Mouse (Mus musculus) megakaryocyte-erythroid progenitor cell, adult 5-6 weeks (primary cell): ENCODE measurements around the gene Spata18. TPM values are rescaled to one million over a fixed set of nuclear protein-coding genes. Genes with fewer than 3 reads are reported as not detected.

Experiments used
- ATAC-seq: replicated peaks from 2 replicates; pipeline ENCODE4 v1.8.0; 2016; ENCODE audit warnings: mild to moderate bottlenecking, inconsistent platforms; ENCODE audit not compliant: severe bottlenecking, poor library complexity, low FRiP score, low TSS enrichment
- total RNA-seq, 2 experiments: library from RNA; stranded (forward) in 1 of 2; stranded (reverse) in 1 of 2; fragments of 200-1000, 215-1000 nt in 1 of 2; fragments of >200 nt in 1 of 2; fragmentation: Nextera tagmentation in 1 of 2; gene quantifications; 2 replicates each; pipeline ENCODE4 v1.2.3; 2014 to 2017

Spata18 gene
- total RNA-seq, 2 experiments from 2014 or later, result not detected

DNA sequence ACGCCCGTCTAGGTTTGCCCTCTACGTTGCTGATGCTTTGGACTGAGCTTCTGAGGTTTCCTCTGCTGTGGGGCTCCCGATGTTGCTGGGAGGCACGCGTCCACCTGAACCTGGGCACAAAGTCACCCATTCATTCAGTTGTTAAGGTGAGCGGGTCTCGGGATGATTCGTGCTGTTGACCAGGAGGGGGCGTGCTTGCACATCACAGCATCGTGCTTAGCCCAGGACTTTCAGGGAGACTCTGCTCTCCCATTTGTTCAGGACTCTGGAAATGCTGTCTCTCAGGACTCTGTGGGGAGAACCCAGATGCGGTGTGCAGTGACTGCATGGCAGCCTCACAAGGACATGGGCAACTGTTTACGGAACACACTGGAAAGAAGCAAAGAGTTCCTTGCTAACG lies 53.1 kb downstream of the Spata18 start:
- ATAC-seq, result no peak

DNA sequence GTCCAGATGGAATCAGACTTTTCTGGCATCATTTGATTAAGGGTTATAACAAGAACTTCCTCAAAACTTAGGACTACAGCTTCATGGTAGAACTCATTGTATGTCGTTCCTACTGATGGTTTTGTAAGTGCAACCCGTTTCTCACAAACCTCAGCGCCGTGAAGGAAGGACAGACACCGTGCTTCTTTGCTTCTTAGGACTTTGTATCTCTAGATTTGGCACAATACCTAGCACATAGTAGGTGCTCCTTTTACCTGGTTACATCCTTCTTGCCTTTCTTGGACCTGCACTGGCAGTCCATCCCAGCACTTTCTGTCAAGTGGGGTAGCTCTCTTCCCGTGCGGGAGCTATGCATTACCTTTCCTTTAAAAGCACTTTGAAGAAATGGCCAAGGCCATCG lies 53.6 kb downstream of the Spata18 start:
- no peak for ATAC-seq

DNA sequence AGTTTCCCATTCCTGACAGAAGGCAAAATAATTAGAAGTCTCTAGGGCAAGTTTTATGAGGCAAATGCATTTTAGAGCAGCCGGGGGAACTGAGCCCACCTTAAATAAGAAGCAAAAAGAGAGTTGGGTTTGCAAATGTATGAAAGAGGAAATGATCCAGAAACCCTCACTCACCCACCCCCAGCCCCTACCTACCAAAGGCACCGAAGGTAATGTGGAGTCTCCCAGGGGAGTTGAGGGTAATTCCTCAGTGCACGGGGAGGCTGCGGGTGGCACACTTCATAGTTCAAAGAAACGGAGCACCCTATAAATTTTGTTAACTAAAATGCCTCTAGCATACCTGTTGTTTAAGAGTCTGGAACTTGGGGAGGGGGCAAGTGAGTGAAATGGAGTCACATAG lies 54.1 kb downstream of the Spata18 start:
- ATAC-seq, result no peak

DNA sequence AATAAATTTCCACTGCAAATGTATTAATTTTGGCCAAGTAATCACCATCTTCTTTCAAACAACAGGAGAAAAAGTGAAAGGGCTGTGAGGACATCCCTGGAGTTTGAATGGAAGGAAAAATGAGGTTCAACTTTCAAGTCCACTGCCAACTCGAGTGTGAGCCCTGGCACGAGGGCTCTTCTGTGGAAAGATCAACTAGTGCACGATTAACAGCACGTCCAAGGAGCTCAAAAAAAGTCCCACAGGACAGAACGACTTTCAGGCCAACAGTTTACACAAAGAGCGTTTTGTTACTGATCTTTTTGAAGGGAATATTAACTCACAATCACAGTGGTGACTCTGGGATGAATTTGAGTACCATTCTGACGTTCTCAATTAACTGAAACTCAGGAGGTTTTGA lies 61.7 kb downstream of the Spata18 start:
- ATAC-seq, result no peak

DNA sequence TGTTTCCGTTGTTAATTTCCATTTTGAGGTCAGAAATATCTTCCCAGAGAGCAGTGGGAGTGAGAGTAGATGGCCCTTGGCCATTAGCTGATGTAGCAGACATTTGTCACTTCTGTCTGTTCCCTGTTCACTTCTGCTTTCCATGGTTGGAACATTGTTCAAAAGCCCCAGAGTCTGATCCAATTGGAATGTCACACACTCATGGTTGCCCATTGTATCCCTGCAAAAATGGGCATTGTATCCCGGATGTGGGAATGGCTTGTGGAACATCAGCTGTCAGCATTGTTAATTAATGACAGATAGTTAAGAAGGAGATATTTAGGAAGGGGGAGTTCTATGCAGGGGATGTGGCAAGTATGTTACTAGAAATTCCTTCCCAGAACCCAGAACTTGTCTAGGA lies 65.8 kb downstream of the Spata18 start:
- no peak for ATAC-seq

DNA sequence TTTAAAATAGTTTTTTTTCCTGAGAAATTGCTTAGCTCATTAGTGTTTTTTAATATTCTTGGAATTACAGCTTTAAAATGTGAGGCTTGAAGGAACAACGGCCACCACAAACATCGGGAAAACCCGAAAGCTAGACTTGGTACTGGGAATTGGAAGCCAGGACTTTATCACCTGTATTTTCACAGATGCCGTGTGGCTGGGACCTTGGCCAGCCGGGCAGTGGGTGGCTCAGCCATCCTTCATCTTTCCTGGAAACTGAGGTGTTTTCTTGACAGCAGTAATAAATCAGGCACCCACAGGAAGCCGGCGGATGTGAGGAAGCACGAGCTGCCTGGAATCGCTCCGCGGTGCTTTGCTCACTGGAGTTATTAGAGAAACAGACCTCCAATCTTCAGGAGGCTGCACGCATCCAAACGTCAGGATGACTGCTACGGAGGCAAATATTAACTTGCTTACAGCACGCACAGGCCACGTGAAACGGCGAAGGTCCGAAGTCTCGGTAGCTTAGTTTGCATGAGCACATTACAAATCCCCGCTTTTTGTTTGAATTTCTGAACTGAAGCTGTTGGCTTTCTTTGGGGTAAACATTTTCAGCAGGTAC lies 70.6 kb downstream of the Spata18 start:
- ATAC-seq, result no peak

DNA sequence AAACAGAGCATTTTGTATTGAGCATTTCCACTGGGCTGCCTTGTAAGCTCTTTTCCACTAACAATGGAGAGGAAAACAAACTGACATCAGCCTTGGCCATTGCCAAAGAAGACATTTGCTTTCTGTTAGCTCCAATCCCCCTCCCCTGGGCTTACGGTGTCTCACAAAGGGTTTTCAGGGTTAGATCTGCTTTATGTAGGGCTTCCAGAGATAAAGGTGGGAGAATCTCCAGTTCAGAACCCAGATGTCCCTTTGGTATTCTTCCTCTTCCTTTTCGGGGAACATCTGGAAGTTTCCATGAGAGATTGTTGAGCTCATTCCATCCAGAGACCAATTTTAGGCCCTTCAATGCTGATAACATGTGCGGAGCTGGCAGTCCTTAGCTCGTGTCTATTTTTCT lies 74.8 kb downstream of the Spata18 start:
- no peak for ATAC-seq

DNA sequence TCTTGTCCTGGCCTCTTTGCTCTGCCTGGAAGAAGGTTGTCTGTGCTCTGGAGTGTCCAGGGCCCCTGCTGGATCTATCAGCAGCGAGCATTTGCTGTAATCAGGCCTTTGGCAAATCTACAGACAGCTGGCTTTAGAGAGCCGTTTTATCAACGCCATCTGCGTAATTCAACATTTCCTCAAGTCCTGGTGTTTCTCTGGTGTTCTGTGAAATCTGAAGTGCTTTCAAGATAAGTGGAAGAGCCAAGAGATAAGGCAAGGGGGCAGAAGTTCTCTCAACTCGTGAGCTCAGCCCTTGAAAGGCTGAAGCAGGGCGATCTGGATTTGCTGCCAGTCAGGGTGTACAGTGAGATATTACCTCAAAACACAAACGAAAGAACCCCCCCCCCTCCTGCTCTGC lies 77.5 kb downstream of the Spata18 start:
- ATAC-seq, result no peak

Other genes starting within 250 kb of the Spata18 start
- not detected in 2 replicates for gene Cwh43, start 245.3 kb upstream of the Spata18 start, total RNA-seq (2014; fragmentation: Nextera tagmentation)
- not detected in 2 replicates for gene Cwh43, start 245.3 kb upstream of the Spata18 start, total RNA-seq (2017)
- 8.2 and 9.3 TPM in 2 replicates for gene Dcun1d4, start 170.4 kb upstream of the Spata18 start, total RNA-seq (2014; fragmentation: Nextera tagmentation)
- 6.2 and 13.4 TPM in 2 replicates for gene Dcun1d4, start 170.4 kb upstream of the Spata18 start, total RNA-seq (2017)
- gene Lrrc66, start 18.9 kb upstream of the Spata18 start, total RNA-seq (2014; fragmentation: Nextera tagmentation), result 0.68 and 1.7 TPM in 2 replicates
- gene Lrrc66, start 18.9 kb upstream of the Spata18 start, total RNA-seq (2017), result 10.7 and 21.4 TPM in 2 replicates
- gene Sgcb, start 3.6 kb upstream of the Spata18 start, total RNA-seq (2014; fragmentation: Nextera tagmentation), result 2.5 and 4.7 TPM in 2 replicates
- 2.7 and 5.7 TPM in 2 replicates for gene Sgcb, start 3.6 kb upstream of the Spata18 start, total RNA-seq (2017)